Mouse (Mus musculus): ENCODE measurements around the gene Trim24. TPM values are rescaled to one million over a fixed set of nuclear protein-coding genes. Genes with fewer than 3 reads are reported as not detected.
"Not testable (repeated sequence)": the region's sequence is repeated elsewhere in the genome, so short reads cannot be mapped to it uniquely, and the experiment has no call there.

Gene Trim24
- polyA plus RNA-seq, 1 experiment = not detected

DNA sequence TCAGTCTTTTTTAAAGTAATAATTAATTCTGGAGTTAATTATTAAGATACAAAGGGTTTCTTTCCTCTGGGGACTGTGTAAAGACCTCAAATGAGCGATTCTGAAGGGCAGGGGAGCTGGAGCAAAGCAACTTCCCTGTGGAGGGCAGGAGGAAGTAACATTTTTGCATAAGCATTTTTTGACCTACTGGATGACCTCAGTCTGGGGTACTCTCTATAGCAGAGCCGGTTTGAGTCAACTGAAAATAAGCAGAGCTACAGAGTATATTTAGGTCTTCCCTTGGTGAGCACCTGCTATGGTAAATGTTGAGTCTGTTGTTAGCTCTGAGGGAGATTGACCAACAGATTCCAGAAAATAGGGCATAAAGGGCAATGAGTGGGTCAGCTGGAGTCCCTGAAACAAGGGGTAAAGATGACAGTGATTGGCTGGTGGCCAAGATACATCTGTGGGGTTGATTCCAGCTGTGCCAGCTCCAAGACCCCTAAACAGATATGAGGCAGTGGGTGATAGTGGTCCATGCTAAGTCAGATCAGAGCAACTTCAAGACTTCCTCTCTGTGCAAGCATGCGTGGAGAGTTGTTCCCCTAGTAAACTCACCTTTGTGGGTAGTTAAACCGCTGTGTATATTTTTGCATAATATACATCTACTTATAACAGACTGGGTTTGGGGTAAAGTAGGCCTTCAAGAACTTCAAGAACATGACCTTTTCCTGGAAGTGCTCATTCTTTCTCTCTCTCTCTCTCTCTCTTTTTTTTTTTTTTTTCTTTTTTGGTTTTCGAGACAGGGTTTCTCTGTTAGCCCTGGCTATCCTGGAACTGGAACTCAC is 27.6 kb upstream of the Trim24 start:
- H3K4me1 ChIP-seq (ENCODE audit: control insufficient read depth, insufficient read depth, low read length) = no peaks in the 10 kb centered on the region
- H3K4me3 ChIP-seq (ENCODE audit: insufficient read depth, low read depth, low read length) = no peak overlapping the region
- TF ChIP-seq POLR2A (IDR thresholded peaks at IDR 0.05; ENCODE audit: insufficient read depth, low read depth, low read length) (no peak), CTCF (IDR thresholded peaks at IDR 0.05; ENCODE audit: insufficient read depth, low read depth, low read length) (no peak)
- no peak overlapping the region for H3K27ac ChIP-seq (ENCODE audit: insufficient read depth, low read depth, low read length)
- WGBS = 76% methylated on average over 5 of the region's 5 CpGs

DNA sequence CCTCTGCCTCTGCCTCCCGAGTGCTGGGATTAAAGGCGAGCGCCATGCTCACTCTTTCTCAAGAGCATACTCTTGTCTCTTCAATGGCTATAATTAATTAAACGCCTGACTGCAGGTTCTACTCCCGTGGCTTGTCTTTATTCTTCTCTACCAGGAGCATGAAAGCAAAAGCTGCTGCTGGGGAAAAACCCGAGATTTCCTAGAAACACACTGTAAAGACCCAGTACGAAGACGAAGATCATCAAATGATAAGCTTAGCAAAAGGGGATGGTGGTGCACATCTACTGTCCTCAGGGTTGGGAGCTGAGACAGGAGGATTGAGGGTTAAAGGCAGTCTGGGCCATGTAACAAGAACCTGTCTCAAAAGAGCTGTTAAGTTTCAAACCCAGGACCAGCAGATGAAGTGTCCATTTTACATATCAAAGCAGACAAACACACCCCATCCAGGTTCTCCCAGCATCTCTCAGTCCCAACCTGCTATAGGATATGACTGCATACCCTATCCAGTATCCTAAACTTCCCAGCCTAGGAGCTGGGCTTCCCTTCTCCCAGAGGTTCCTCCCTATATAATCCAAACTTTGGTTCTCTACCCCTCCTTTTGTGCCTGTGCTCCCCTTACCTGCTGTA is 26.9 kb upstream of the Trim24 start:
- H3K27ac ChIP-seq (ENCODE audit: insufficient read depth, low read depth, low read length) = no peak overlapping the region
- H3K4me3 ChIP-seq (ENCODE audit: insufficient read depth, low read depth, low read length) = no peak overlapping the region
- TF ChIP-seq CTCF (IDR thresholded peaks at IDR 0.05; ENCODE audit: insufficient read depth, low read depth, low read length) (no peak), POLR2A (IDR thresholded peaks at IDR 0.05; ENCODE audit: insufficient read depth, low read depth, low read length) (no peak)
- no peaks in the 10 kb centered on the region for H3K4me1 ChIP-seq (ENCODE audit: control insufficient read depth, insufficient read depth, low read length)
- 90% methylated on average over 8 of the region's 8 CpGs for WGBS

DNA sequence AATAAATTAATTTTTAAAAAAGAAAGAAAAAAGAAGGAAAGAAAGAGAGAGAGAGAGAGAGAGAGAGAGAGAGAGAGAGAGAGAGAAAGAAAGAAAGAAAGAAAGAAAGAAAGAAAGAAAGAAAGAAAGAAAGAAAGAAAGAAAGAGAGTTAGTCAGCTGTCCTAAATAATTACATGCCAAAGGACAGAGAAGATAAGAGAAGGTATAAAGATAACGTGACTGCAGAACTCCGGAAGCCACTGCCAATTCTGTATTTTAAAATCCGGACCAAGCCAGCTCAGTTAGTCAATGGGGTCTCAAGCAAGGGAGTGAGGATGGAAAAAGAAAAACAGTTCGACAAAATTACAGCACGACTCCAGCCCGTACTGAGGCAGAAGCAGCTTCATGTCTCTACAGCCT is 25.7 kb upstream of the Trim24 start:
- not testable (repeated sequence) for H3K4me1 ChIP-seq (ENCODE audit: control insufficient read depth, insufficient read depth, low read length); H3K27ac ChIP-seq (ENCODE audit: insufficient read depth, low read depth, low read length); H3K4me3 ChIP-seq (ENCODE audit: insufficient read depth, low read depth, low read length)
- 87% methylated on average over 6 of the region's 6 CpGs for WGBS

GRCm38 (mm10) chr6:37847531-37847930 is 23.1 kb upstream of the Trim24 start:
- not testable (repeated sequence) for H3K4me3 ChIP-seq (ENCODE audit: insufficient read depth, low read depth, low read length); H3K4me1 ChIP-seq (ENCODE audit: control insufficient read depth, insufficient read depth, low read length); H3K27ac ChIP-seq (ENCODE audit: insufficient read depth, low read depth, low read length)
- WGBS = 75% methylated on average over 4 of the region's 4 CpGs

DNA sequence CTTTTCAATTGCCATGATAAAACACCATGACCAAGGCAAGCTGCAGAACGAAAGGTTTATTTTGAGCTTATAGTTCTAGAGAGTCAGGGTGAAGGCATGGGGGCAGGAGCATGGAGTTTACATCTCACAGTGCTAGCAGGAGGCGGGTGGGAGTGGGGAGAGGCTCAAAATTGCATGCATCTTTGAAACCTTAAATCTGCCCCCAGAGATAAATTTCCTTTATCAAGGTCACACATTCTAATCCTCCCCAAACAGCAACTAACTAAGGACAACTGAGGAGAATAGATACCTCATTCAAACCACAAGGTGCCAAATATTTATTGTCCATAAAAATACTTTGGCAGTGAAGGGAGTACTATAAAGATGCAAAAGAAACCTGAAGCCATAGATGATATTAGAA is 19.3 kb upstream of the Trim24 start:
- no peak for TF ChIP-seq POLR2A (IDR thresholded peaks at IDR 0.05; ENCODE audit: insufficient read depth, low read depth, low read length)
- TF ChIP-seq CTCF (IDR thresholded peaks at IDR 0.05; ENCODE audit: insufficient read depth, low read depth, low read length) = no peak
- Histone ChIP-seq H3K27ac (ENCODE audit: insufficient read depth, low read depth, low read length) (no peak overlapping the region), H3K4me3 (ENCODE audit: insufficient read depth, low read depth, low read length) (no peak overlapping the region), H3K4me1 (ENCODE audit: control insufficient read depth, insufficient read depth, low read length) (no peaks in the 10 kb centered on the region)
- 81% methylated on average over 2 of the region's 2 CpGs for WGBS

DNA sequence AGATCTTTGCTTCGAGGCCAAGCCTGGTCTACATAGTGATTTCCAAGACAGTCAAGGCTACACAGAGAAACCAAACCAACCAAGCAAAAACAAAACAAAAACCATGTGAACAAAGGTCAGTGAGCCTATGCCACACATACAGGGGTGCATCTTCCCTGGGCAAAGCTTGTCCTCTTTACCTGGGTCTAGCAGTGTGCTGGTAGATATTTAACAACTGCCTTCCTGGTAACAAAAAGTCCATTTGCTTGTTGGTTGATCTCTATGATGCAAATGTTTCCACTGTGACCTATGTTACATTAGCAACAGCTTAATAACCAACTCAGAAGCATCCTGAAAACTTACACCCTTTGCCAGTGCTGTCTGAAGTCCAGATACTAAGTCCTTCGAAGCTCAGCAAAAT is 17.3 kb upstream of the Trim24 start:
- TF ChIP-seq CTCF (IDR thresholded peaks at IDR 0.05; ENCODE audit: insufficient read depth, low read depth, low read length) = no peak
- no peak for TF ChIP-seq POLR2A (IDR thresholded peaks at IDR 0.05; ENCODE audit: insufficient read depth, low read depth, low read length)
- H3K27ac ChIP-seq (ENCODE audit: insufficient read depth, low read depth, low read length) = no peak overlapping the region
- H3K4me3 ChIP-seq (ENCODE audit: insufficient read depth, low read depth, low read length) = no peak overlapping the region
- WGBS = 86% methylated on average over 2 of the region's 2 CpGs
- H3K4me1 ChIP-seq (ENCODE audit: control insufficient read depth, insufficient read depth, low read length) = no peaks in the 10 kb centered on the region

GRCm38 (mm10) chr6:37855384-37855783 is 15.2 kb upstream of the Trim24 start:
- Histone ChIP-seq H3K27ac (ENCODE audit: insufficient read depth, low read depth, low read length) (no peak overlapping the region), H3K4me1 (ENCODE audit: control insufficient read depth, insufficient read depth, low read length) (no peaks in the 10 kb centered on the region), H3K4me3 (ENCODE audit: insufficient read depth, low read depth, low read length) (no peak overlapping the region)
- TF ChIP-seq CTCF (IDR thresholded peaks at IDR 0.05; ENCODE audit: insufficient read depth, low read depth, low read length) = no peak
- no peak for TF ChIP-seq POLR2A (IDR thresholded peaks at IDR 0.05; ENCODE audit: insufficient read depth, low read depth, low read length)
- WGBS = 96% methylated on average over 2 of the region's 2 CpGs

- not testable (repeated sequence) for H3K27ac ChIP-seq (ENCODE audit: insufficient read depth, low read depth, low read length); H3K4me3 ChIP-seq (ENCODE audit: insufficient read depth, low read depth, low read length); H3K4me1 ChIP-seq (ENCODE audit: control insufficient read depth, insufficient read depth, low read length)
- 96% methylated on average over 9 of the region's 9 CpGs for WGBS
Observed at GRCm38 (mm10) chr6:37856300-37856699, 14.3 kb upstream of the Trim24 start.

DNA sequence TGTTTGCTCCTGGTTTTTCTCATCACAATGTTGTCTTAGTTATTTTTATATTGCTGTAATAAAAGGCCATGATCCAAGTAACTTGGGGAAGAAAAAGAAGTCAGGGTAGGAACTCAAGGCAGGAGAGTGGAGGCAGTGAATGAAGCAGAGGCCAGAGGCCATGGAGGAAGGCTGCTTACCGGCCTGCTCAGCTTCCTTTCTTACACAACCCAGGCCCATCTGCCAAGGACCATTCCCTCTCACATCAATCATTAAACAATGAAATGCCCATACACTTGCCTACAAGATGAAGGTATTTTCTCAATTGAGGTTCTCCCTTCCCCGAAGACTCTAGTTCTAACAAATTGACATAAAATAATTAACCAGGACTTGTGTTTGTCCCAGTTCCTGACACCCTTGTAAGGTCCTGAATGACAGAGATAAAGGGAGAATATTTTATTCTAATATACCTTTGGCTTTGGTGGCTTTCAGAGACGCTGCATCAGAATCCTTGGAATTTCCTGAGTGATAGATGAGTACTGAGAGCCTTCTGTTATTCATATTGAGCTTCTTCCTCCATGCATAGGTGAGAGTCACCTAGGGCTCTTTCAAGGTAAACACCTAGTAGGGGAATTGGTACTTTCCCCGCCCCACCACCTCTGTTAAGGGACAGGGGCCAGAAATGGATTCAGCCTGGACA is 13.3 kb upstream of the Trim24 start:
- Histone ChIP-seq H3K4me1 (ENCODE audit: control insufficient read depth, insufficient read depth, low read length) (no peaks in the 10 kb centered on the region), H3K4me3 (ENCODE audit: insufficient read depth, low read depth, low read length) (no peak overlapping the region), H3K27ac (ENCODE audit: insufficient read depth, low read depth, low read length) (no peak overlapping the region)
- no peak for TF ChIP-seq CTCF (IDR thresholded peaks at IDR 0.05; ENCODE audit: insufficient read depth, low read depth, low read length)
- TF ChIP-seq POLR2A (IDR thresholded peaks at IDR 0.05; ENCODE audit: insufficient read depth, low read depth, low read length) = no peak
- WGBS = 81% methylated on average over 4 of the region's 4 CpGs

All from olfactory bulb, adult 2 months (tissue).